ENCODE assay signal across 18 mouse cellular contexts in the genomic region with DNA sequence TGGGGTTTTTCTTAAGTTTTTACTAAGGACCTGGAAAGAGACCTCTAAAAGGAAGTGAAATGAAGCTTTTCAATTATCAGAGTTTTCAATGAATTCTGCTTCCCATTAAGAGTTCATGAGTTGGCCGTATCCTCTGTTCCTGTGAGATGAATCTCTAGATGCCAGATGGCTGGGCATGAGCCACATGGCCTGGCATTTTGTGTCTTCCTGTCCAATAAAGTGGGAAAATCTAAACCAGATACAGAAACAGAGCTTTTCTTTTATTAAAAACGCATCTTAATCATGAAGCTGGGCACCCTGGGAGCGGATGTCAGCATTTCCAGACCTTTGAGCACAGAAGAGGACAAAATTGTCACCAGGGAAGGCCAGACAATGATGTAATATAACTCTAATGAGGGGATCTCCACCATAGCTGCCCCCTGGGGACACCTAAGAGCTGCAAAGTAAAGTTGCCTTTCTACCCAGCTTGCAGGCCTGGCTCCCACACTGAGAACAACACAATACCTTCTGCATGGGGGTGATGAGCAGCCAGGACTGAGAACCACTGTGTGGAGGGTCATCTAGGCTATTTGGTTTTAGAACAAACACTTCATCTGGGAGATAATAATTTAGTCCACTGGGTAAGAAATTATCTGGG.
DNase-seq lines count a peak whose midpoint lies in the region; ATAC-seq and TF ChIP-seq lines count a peak whose summit lies in the region.
"Had no signal": no experiment of that assay in that cellular context is flagged by ENCODE, and none has a peak within 500 bp of the region (broad histone marks: within the 10 kb centered on the region; RNA-seq: fewer than 3 reads in every experiment).

No protein-coding gene starts in this region.

- TF ChIP-seq POLR2A in embryonic fibroblast, embryonic 13.5 days (IDR thresholded peaks at IDR 0.05; ENCODE audit: low read depth, low read length) = no peak

- no peaks in the 10 kb centered on the region for H3K36me3 ChIP-seq in hindbrain, postnatal 0 days (ENCODE audit: insufficient read depth, low read length)
- no peaks in the 10 kb centered on the region for H3K36me3 ChIP-seq in hindbrain, embryonic 14.5 days (replicated peaks; ENCODE audit: control insufficient read depth, insufficient read depth)
- H3K36me3 ChIP-seq in kidney, embryonic 14.5 days (ENCODE audit: control insufficient read depth, insufficient read depth, low read length) = no peaks in the 10 kb centered on the region
- H3K36me3 ChIP-seq: heart, embryonic 15.5 days; neural tube, embryonic 13.5 days had no signal

- no peak overlapping the region for H3K27ac ChIP-seq in hindbrain, postnatal 0 days
- H3K27ac ChIP-seq in hindbrain, embryonic 14.5 days = no peak overlapping the region
- H3K27ac ChIP-seq in embryonic fibroblast, embryonic 13.5 days (ENCODE audit: insufficient read depth, low read length) = peak overlapping the region; percentile 17
- H3K27ac ChIP-seq in kidney, embryonic 14.5 days (ENCODE audit: low read depth, low read length) = no peak overlapping the region
- H3K27ac ChIP-seq: forebrain, embryonic 13.5 days; heart, embryonic 15.5 days; liver, embryonic 14.5 days; neural tube, embryonic 13.5 days had no signal

- H3K4me1 ChIP-seq in hindbrain, postnatal 0 days (ENCODE audit: insufficient read depth, low read length) = peaks cover 2% of the 10 kb centered on the region; the same call in 1 of the 2 replicates
- peaks cover 4% of the 10 kb centered on the region for H3K4me1 ChIP-seq in hindbrain, embryonic 14.5 days (replicated peaks; ENCODE audit: control insufficient read depth, insufficient read depth, low read length)
- H3K4me1 ChIP-seq in embryonic fibroblast, embryonic 13.5 days (ENCODE audit: control insufficient read depth, insufficient read depth, low read length) = peaks cover 5% of the 10 kb centered on the region; the same call in 1 of the 2 replicates
- H3K4me1 ChIP-seq in kidney, embryonic 14.5 days (ENCODE audit: control insufficient read depth, insufficient read depth, low read length) = 0 out of 2 replicates have a peak, but pooled peaks cover 4% of the 10 kb centered on the region
- H3K4me1 ChIP-seq: forebrain, embryonic 13.5 days; megakaryocyte, embryonic 14.5 days had no signal

- H3K9ac ChIP-seq in hindbrain, postnatal 0 days (replicated peaks; ENCODE audit: low read length) = no peak overlapping the region
- H3K9ac ChIP-seq in hindbrain, embryonic 14.5 days = no peak overlapping the region
- no peak overlapping the region for H3K9ac ChIP-seq in kidney, embryonic 14.5 days (ENCODE audit: low read depth, low read length)
- H3K9ac ChIP-seq: forebrain, embryonic 13.5 days; heart, embryonic 15.5 days; liver, embryonic 14.5 days; neural tube, embryonic 13.5 days had no signal

- no peak for ATAC-seq in hindbrain, postnatal 0 days
- no peak for ATAC-seq in hindbrain, embryonic 14.5 days (ENCODE audit: low FRiP score)
- ATAC-seq in kidney, embryonic 14.5 days (ENCODE audit: low FRiP score, low TSS enrichment) = no peak
- ATAC-seq in inflammation-experienced regulatory T-cells, adult 6 months = no peak
- ATAC-seq: forebrain, embryonic 13.5 days; intestine, embryonic 16.5 days had no signal

- WGBS in hindbrain, postnatal 0 days = 55% methylated on average over 3 of the region's 3 CpGs
- 69% methylated on average over 3 of the region's 3 CpGs for WGBS in hindbrain, embryonic 14.5 days
- WGBS in kidney, embryonic 14.5 days = 91% methylated on average over 3 of the region's 3 CpGs

- no peak for TF ChIP-seq CTCF in hindbrain, postnatal 0 days (IDR thresholded peaks at IDR 0.05; ENCODE audit: low read depth)
- no peak for TF ChIP-seq CTCF in embryonic fibroblast, embryonic 13.5 days (IDR thresholded peaks at IDR 0.05; ENCODE audit: borderline replicate concordance, insufficient read depth, low read length)

- no peaks in the 10 kb centered on the region for H3K27me3 ChIP-seq in hindbrain, postnatal 0 days (ENCODE audit: insufficient read depth, low read length)
- no peaks in the 10 kb centered on the region for H3K27me3 ChIP-seq in hindbrain, embryonic 14.5 days (ENCODE audit: control insufficient read depth, insufficient read depth, low read length)
- no peaks in the 10 kb centered on the region for H3K27me3 ChIP-seq in kidney, embryonic 14.5 days (ENCODE audit: control insufficient read depth, insufficient read depth, low read length)
- H3K27me3 ChIP-seq: forebrain, embryonic 13.5 days; heart, embryonic 15.5 days; megakaryocyte, embryonic 14.5 days; neural tube, embryonic 13.5 days had no signal

- peak; percentile 16 for DNase-seq in hindbrain, postnatal 0 days (ENCODE audit: low spot score)
- no peak for DNase-seq in hindbrain, embryonic 14.5 days (ENCODE audit: low spot score)
- peak; percentile 34 for DNase-seq in Muller cell, postnatal 12 days (ENCODE audit: inconsistent ontology term)
- DNase-seq in cerebellum, adult 8-10 months = peak; percentile 41
- DNase-seq in gastrocnemius, adult 18-20 months (ENCODE audit: low spot score) = no peak
- DNase-seq: adrenal gland, adult 2 months; B cell, adult 2 months; kidney, postnatal 14 days; right cerebral cortex, postnatal 4 days had no signal

- H3K4me2 ChIP-seq in hindbrain, postnatal 0 days (ENCODE audit: low read depth, low read length) = no peak overlapping the region
- H3K4me2 ChIP-seq in hindbrain, embryonic 14.5 days (replicated peaks) = no peak overlapping the region
- H3K4me2 ChIP-seq in kidney, embryonic 14.5 days (replicated peaks; ENCODE audit: low read depth, low read length) = no peak overlapping the region
- H3K4me2 ChIP-seq: forebrain, embryonic 13.5 days; heart, embryonic 15.5 days; neural tube, embryonic 13.5 days had no signal

- no peak overlapping the region for H3K4me3 ChIP-seq in hindbrain, postnatal 0 days (ENCODE audit: low read length)
- H3K4me3 ChIP-seq in hindbrain, embryonic 14.5 days (replicated peaks; ENCODE audit: low read length) = no peak overlapping the region
- H3K4me3 ChIP-seq in embryonic fibroblast, embryonic 13.5 days (ENCODE audit: insufficient read depth, low read length) = no peak overlapping the region
- no peak overlapping the region for H3K4me3 ChIP-seq in kidney, embryonic 14.5 days (ENCODE audit: low read length)
- H3K4me3 ChIP-seq: forebrain, embryonic 13.5 days; heart, embryonic 15.5 days; megakaryocyte, embryonic 14.5 days; neural tube, embryonic 13.5 days had no signal

- H3K9me3 ChIP-seq in hindbrain, postnatal 0 days (ENCODE audit: low read length) = no peaks in the 10 kb centered on the region
- H3K9me3 ChIP-seq in hindbrain, embryonic 14.5 days (ENCODE audit: control insufficient read depth, low read length) = no peaks in the 10 kb centered on the region
- H3K9me3 ChIP-seq in kidney, embryonic 14.5 days (ENCODE audit: control insufficient read depth, low read length) = no peaks in the 10 kb centered on the region
- H3K9me3 ChIP-seq: forebrain, embryonic 13.5 days; heart, embryonic 15.5 days; megakaryocyte, embryonic 14.5 days; neural tube, embryonic 13.5 days had no signal

Comparison
In these comparisons a context has a peak if more than half of its experiments do, and no peak if none do; other contexts are left out.
1. DNase-seq: peak in hindbrain, postnatal 0 days (single experiment), Muller cell, postnatal 12 days (single experiment) and cerebellum, adult 8-10 months (single experiment); none in hindbrain, embryonic 14.5 days (single experiment) and gastrocnemius, adult 18-20 months (single experiment).